In the genomic region with DNA sequence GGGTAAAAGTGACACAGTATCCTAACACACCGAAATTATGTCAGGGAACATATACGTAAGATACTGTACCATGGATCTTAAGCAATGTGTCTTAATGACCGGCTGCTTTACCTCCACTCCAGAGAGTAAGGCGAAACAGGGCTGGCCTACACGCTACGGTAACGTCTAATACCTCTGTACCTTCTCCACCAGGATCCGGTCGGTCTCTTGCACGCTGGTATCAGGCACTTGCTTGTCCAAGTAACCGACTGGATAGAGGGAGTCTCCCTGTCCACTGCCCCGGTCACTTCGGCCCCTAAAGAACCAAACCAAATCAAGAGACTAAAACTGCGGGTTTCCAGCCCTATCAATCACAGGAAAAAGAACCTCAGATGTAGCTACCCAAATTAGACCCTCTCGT, we compare ENCODE assay signal across 8 mouse cellular contexts. TPM values are rescaled to one million over a fixed set of nuclear protein-coding genes. Genes with fewer than 3 reads are reported as not detected.
DNase-seq lines count a peak whose midpoint lies in the region; ATAC-seq and TF ChIP-seq lines count a peak whose summit lies in the region.

No protein-coding gene starts in this region.

- peak overlapping the region; percentile 90 for H3K27ac ChIP-seq in heart, embryonic 16.5 days (ENCODE audit: low read length)
- no peak overlapping the region; the same call in 1 of the 2 replicates for H3K27ac ChIP-seq in liver, embryonic 14.5 days
- H3K27ac ChIP-seq in stomach, postnatal 0 days (replicated peaks), result 0 out of 2 replicates have a peak overlapping the region, but pooled peaks have one; percentile 9

- H3K36me3 ChIP-seq in heart, embryonic 16.5 days (ENCODE audit: control insufficient read depth, insufficient read depth), result peaks cover 18% of the 10 kb centered on the region
- peaks cover 11% of the 10 kb centered on the region for H3K36me3 ChIP-seq in liver, embryonic 14.5 days (replicated peaks; ENCODE audit: control insufficient read depth, insufficient read depth, low read depth)
- H3K36me3 ChIP-seq in stomach, postnatal 0 days (ENCODE audit: control insufficient read depth, insufficient read depth, low read length), result peaks cover 4% of the 10 kb centered on the region; the same call in 1 of the 2 replicates

- DNase-seq in adrenal gland, postnatal 10 days, result peak; percentile 12
- DNase-seq in adrenal gland, postnatal 36 days, result no peak
- peak; percentile 25 for DNase-seq in retina, embryonic 14.5 days (ENCODE audit: low spot score)
- no peak for DNase-seq in retina, postnatal 1 day
- DNase-seq in liver, embryonic 14.5 days (ENCODE audit: low read depth in 3 of 3, low spot score in 3 of 3), result peak in 1 of 3 experiments; percentile 37
- peak; percentile 21 for DNase-seq in stomach, postnatal 0 days (ENCODE audit: low spot score)
- no peak for DNase-seq in left cerebral cortex, postnatal 4 days

- no peak; the same call in 1 of the 2 replicates for ATAC-seq in heart, embryonic 16.5 days (replicated peaks; ENCODE audit: extremely low read depth, insufficient read depth, low FRiP score)
- ATAC-seq in liver, embryonic 14.5 days (ENCODE audit: insufficient read depth), result peak; percentile 50; the same call in 1 of the 2 replicates
- ATAC-seq in stomach, postnatal 0 days (ENCODE audit: low FRiP score, low TSS enrichment), result peak; percentile 19

- H3K4me2 ChIP-seq in heart, embryonic 16.5 days (ENCODE audit: low read depth, low read length), result peak overlapping the region; percentile 92
- H3K4me2 ChIP-seq in liver, embryonic 14.5 days (ENCODE audit: low read depth), result peak overlapping the region; percentile 91
- peak overlapping the region; percentile 65 for H3K4me2 ChIP-seq in stomach, postnatal 0 days (replicated peaks; ENCODE audit: low read depth)

- H3K9me3 ChIP-seq in heart, embryonic 16.5 days (replicated peaks; ENCODE audit: control insufficient read depth, low read length), result no peaks in the 10 kb centered on the region
- H3K9me3 ChIP-seq in liver, embryonic 14.5 days (ENCODE audit: control insufficient read depth, low read length), result no peaks in the 10 kb centered on the region
- no peaks in the 10 kb centered on the region for H3K9me3 ChIP-seq in stomach, postnatal 0 days (ENCODE audit: control insufficient read depth, low read length)

- no peak for TF ChIP-seq CTCF in liver, embryonic 14.5 days (IDR thresholded peaks at IDR 0.05; ENCODE audit: low read depth)
- TF ChIP-seq CTCF in stomach, postnatal 0 days (IDR thresholded peaks at IDR 0.05; ENCODE audit: low read depth), result no peak

- WGBS in heart, embryonic 16.5 days, result 13% methylated on average over 15 of the region's 15 CpGs
- 14% methylated on average over 15 of the region's 15 CpGs for WGBS in liver, embryonic 14.5 days (ENCODE audit: insufficient replicate concordance)
- 14% methylated on average over 15 of the region's 15 CpGs for WGBS in stomach, postnatal 0 days

- intact Hi-C loops in left cerebral cortex, postnatal 4 days (cut with DNase I), result loop anchor here (5.0 kb wide), 1 partner anchor 100 kb away; the partner anchor contains the start of genes Gm21985 and Slc12a6

- H3K4me3 ChIP-seq in heart, embryonic 16.5 days (ENCODE audit: low read length), result peak overlapping the region; percentile 96
- peak overlapping the region; percentile 76 to 82 for H3K4me3 ChIP-seq in liver, embryonic 14.5 days (ENCODE audit: insufficient read depth in 1 of 2, low read depth in 2 of 2, low read length in 2 of 2)
- H3K4me3 ChIP-seq in stomach, postnatal 0 days (ENCODE audit: low read depth, low read length), result peak overlapping the region; percentile 72

- peak overlapping the region; percentile 91 for H3K9ac ChIP-seq in heart, embryonic 16.5 days (ENCODE audit: low read length)
- peak overlapping the region; percentile 84 for H3K9ac ChIP-seq in liver, embryonic 14.5 days (replicated peaks)
- H3K9ac ChIP-seq in stomach, postnatal 0 days (ENCODE audit: low read length), result peak overlapping the region; percentile 83

- no peaks in the 10 kb centered on the region for H3K27me3 ChIP-seq in heart, embryonic 16.5 days (ENCODE audit: control insufficient read depth, insufficient read depth, low read length)
- H3K27me3 ChIP-seq in liver, embryonic 14.5 days (ENCODE audit: control insufficient read depth, insufficient read depth, low read length), result no peaks in the 10 kb centered on the region
- H3K27me3 ChIP-seq in stomach, postnatal 0 days (ENCODE audit: control insufficient read depth, insufficient read depth, low read length), result no peaks in the 10 kb centered on the region

- no peak for TF ChIP-seq EP300 in liver, embryonic 14.5 days (IDR thresholded peaks at IDR 0.05; ENCODE audit: low read depth)
- TF ChIP-seq EP300 in stomach, postnatal 0 days (optimal IDR thresholded peaks at IDR 0.05), result no peak

- H3K4me1 ChIP-seq in heart, embryonic 16.5 days (ENCODE audit: control insufficient read depth, insufficient read depth, low read length), result peaks cover 10% of the 10 kb centered on the region
- peaks cover 2 to 7% of the 10 kb centered on the region in 2 experiments; a peak in 3 of 4 replicates for H3K4me1 ChIP-seq in liver, embryonic 14.5 days (replicated peaks; ENCODE audit: control insufficient read depth in 2 of 2, insufficient read depth in 2 of 2, low read length in 1 of 2)
- H3K4me1 ChIP-seq in stomach, postnatal 0 days (replicated peaks; ENCODE audit: control insufficient read depth, insufficient read depth), result no peaks in the 10 kb centered on the region

RNA-seq across cellular contexts. Expression of gene Emc4, which starts 0.6 kb away (rescaled TPM):
- total RNA-seq in adrenal gland, postnatal 10 days (2021), result 10 to 100 TPM; 75.7 to 89.7 TPM
- 10 to 100 TPM; 91.4 to 92.6 TPM for total RNA-seq in adrenal gland, postnatal 36 days (2021)
- polyA plus RNA-seq in heart, embryonic 16.5 days (2015; fragmentation: Nextera tagmentation; extraction: Ambion mirVana), result 98.0 and 98.5 TPM in 2 replicates
- polyA plus RNA-seq in liver, embryonic 14.5 days (2012; rRNA removed), result 22.9 and 26.3 TPM in 2 replicates
- polyA plus RNA-seq in liver, embryonic 14.5 days (2014; fragmentation: Nextera tagmentation; extraction: Ambion mirVana), result 37.4 and 38.1 TPM in 2 replicates
- polyA plus RNA-seq in stomach, postnatal 0 days (2015; fragmentation: Nextera tagmentation; extraction: Ambion mirVana), result 120 and 123 TPM in 2 replicates
- 100 to 1,000 TPM; 113 to 121 TPM for total RNA-seq in left cerebral cortex, postnatal 4 days (2021)

RNA-seq across cellular contexts. Expression of gene Katnbl1, which starts 11.8 kb away (rescaled TPM):
- 10 to 100 TPM; 11.6 to 12.8 TPM for total RNA-seq in adrenal gland, postnatal 10 days (2021)
- 10 to 100 TPM; 11.2 to 12.5 TPM for total RNA-seq in adrenal gland, postnatal 36 days (2021)
- 21.3 and 25.1 TPM in 2 replicates for polyA plus RNA-seq in heart, embryonic 16.5 days (2015; fragmentation: Nextera tagmentation; extraction: Ambion mirVana)
- polyA plus RNA-seq in liver, embryonic 14.5 days (2012; rRNA removed), result 4.6 and 6.5 TPM in 2 replicates
- 20.0 and 20.9 TPM in 2 replicates for polyA plus RNA-seq in liver, embryonic 14.5 days (2014; fragmentation: Nextera tagmentation; extraction: Ambion mirVana)
- 25.8 and 26.4 TPM in 2 replicates for polyA plus RNA-seq in stomach, postnatal 0 days (2015; fragmentation: Nextera tagmentation; extraction: Ambion mirVana)
- 10 to 100 TPM; 21.0 to 22.4 TPM for total RNA-seq in left cerebral cortex, postnatal 4 days (2021)

Comparison
In these comparisons a context has a peak if more than half of its experiments do, and no peak if none do; other contexts are left out.
1. DNase-seq: peak in adrenal gland, postnatal 10 days (single experiment), retina, embryonic 14.5 days (single experiment) and stomach, postnatal 0 days (single experiment); none in adrenal gland, postnatal 36 days (0 of 2), retina, postnatal 1 day (single experiment) and left cerebral cortex, postnatal 4 days (single experiment).
2. Peak in every context shown above with its lines, with median percentiles within 50 percentile points of each other: H3K4me2 ChIP-seq, H3K4me3 ChIP-seq and H3K9ac ChIP-seq.